ENCODE assay signal across 8 mouse cellular contexts in the genomic region with DNA sequence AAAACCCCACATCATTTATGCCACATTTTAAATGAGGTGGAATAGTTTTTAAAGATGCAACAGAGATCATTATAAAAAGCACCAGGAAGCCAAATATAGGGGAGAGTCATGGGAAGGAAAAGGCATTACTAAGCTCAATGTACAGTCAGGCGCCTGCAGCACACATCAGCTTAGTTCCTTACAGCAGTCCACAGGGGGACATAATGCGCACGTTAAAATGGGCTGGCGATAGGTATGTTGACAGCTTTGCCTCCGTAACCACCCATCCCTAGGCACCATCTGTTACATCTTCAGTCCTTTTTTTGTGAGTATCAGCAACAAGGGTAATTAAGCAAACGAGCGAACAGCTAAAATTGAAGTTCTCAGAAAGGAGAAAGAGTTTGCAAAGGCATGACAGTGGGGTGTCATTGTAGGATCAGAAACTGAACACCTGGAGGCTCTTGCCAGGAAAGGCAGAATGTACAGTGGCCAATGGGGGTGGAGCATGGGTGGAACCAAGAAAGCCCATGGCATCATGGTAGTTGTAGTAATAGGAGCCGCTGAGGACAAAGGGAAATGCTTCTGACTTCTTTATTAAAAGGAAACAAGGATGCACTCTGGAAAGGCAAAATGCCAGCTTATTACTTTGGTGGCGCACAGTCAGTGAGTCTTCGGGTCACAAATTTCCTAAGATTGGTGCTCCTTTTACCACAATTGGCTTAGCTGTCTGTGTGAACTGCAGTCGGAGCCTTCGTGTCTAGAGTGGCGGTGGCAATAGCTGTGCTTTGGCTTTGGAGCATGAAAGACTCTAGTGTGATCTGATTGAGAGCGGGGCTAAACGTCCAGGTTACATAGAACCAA.
DNase-seq lines count a peak whose midpoint lies in the region; ATAC-seq and TF ChIP-seq lines count a peak whose summit lies in the region.
"Had no signal": no experiment of that assay in that cellular context is flagged by ENCODE, and none has a peak within 500 bp of the region (broad histone marks: within the 10 kb centered on the region; RNA-seq: fewer than 3 reads in every experiment).

No protein-coding gene starts in this region.

- TF ChIP-seq POLR2A in ES-Bruce4 (IDR thresholded peaks at IDR 0.05; ENCODE audit: insufficient read depth, low read length), result no peak

- no peak overlapping the region for H3K9ac ChIP-seq in ES-Bruce4 (ENCODE audit: low read depth, poor library complexity, severe bottlenecking)
- no peak overlapping the region for H3K9ac ChIP-seq in limb, embryonic 15.5 days
- H3K9ac ChIP-seq: intestine, embryonic 15.5 days had no signal

- 66% methylated on average over 15 of the region's 15 CpGs for WGBS in limb, embryonic 15.5 days

- no peaks in the 10 kb centered on the region for H3K27me3 ChIP-seq in ES-Bruce4 (ENCODE audit: control insufficient read depth, insufficient read depth, low read length, poor library complexity, severe bottlenecking)
- no peaks in the 10 kb centered on the region for H3K27me3 ChIP-seq in limb, embryonic 15.5 days
- H3K27me3 ChIP-seq: intestine, embryonic 15.5 days had no signal

- no peak for TF ChIP-seq CTCF in ES-Bruce4 (IDR thresholded peaks at IDR 0.05; ENCODE audit: low read depth, low read length)

- H3K27ac ChIP-seq in ES-Bruce4 (ENCODE audit: insufficient read depth, low read length), result no peak overlapping the region
- no peak overlapping the region for H3K27ac ChIP-seq in limb, embryonic 15.5 days
- H3K27ac ChIP-seq: intestine, embryonic 15.5 days had no signal

- 0 out of 2 replicates have a peak overlapping the region, but pooled peaks have one; percentile 3 for H3K4me2 ChIP-seq in limb, embryonic 15.5 days
- H3K4me2 ChIP-seq: intestine, embryonic 15.5 days had no signal

- no peaks in the 10 kb centered on the region for H3K4me1 ChIP-seq in ES-Bruce4 (ENCODE audit: control insufficient read depth, insufficient read depth, low read length)
- no peaks in the 10 kb centered on the region for H3K4me1 ChIP-seq in limb, embryonic 15.5 days
- H3K4me1 ChIP-seq: intestine, embryonic 15.5 days had no signal

- no peaks in the 10 kb centered on the region for H3K9me3 ChIP-seq in ES-Bruce4 (replicated peaks; ENCODE audit: control insufficient read depth, insufficient read depth, low read length, poor library complexity, severe bottlenecking)
- no peaks in the 10 kb centered on the region for H3K9me3 ChIP-seq in limb, embryonic 15.5 days
- H3K9me3 ChIP-seq: intestine, embryonic 15.5 days had no signal

- ATAC-seq in limb, embryonic 15.5 days (ENCODE audit: insufficient number of reproducible peaks, low FRiP score, low TSS enrichment, low read depth), result no peak
- ATAC-seq: intestine, embryonic 15.5 days had no signal

- TF ChIP-seq EP300 in ES-Bruce4 (IDR thresholded peaks at IDR 0.05; ENCODE audit: insufficient read depth, low read depth, low read length), result no peak

- peak overlapping the region; percentile 54 for H3K4me3 ChIP-seq in ES-Bruce4 (ENCODE audit: low read depth, low read length)
- H3K4me3 ChIP-seq in limb, embryonic 15.5 days, result no peak overlapping the region
- H3K4me3 ChIP-seq: intestine, embryonic 15.5 days had no signal

- H3K36me3 ChIP-seq in ES-Bruce4 (ENCODE audit: control insufficient read depth, insufficient read depth, low read length, poor library complexity, severe bottlenecking), result no peaks in the 10 kb centered on the region
- no peaks in the 10 kb centered on the region for H3K36me3 ChIP-seq in limb, embryonic 15.5 days
- H3K36me3 ChIP-seq: intestine, embryonic 15.5 days had no signal

- peak; percentile 84 for DNase-seq in brain, adult 2 months (ENCODE audit: low read depth, low spot score)
- peak; percentile 14 for DNase-seq in layer of hippocampus, adult 11-12 months (ENCODE audit: low spot score)
- DNase-seq in urinary bladder, postnatal 4 days (ENCODE audit: low spot score in 2 of 2), result no peak
- DNase-seq in Muller cell, postnatal 12 days (ENCODE audit: inconsistent ontology term), result no peak
- no peak for DNase-seq in lung, postnatal 36 days

Comparison
In these comparisons a context has a peak if more than half of its experiments do, and no peak if none do; other contexts are left out.
1. DNase-seq: peak in brain, adult 2 months (single experiment) and layer of hippocampus, adult 11-12 months (single experiment); none in urinary bladder, postnatal 4 days (0 of 2), Muller cell, postnatal 12 days (single experiment) and lung, postnatal 36 days (single experiment).